Mouse (Mus musculus) stomach, embryonic 15.5 days (tissue): Measurements from ENCODE around the gene Pcsk2. TPM values are rescaled to one million over a fixed set of nuclear protein-coding genes. Genes with fewer than 3 reads are reported as not detected.

Source experiments
- ATAC-seq: fragments of 200-750 bp; cut with Nextera tagmentation; 2 replicates; pipeline ENCODE4 v1.8.0; 2017; ENCODE audit warnings: low read depth, moderate number of reproducible peaks, moderate TSS enrichment; ENCODE audit not compliant: insufficient read depth, low FRiP score
- H3K27ac ChIP-seq: fragments of 300-500 bp; sonication (generic); 2 replicates; pipeline ENCODE4 v1.5.1; 2015; ENCODE audit warnings: mild to moderate bottlenecking, inconsistent platforms
- H3K27me3 ChIP-seq: fragments of 300-500 bp; sonication (generic); replicated peaks from 2 replicates; pipeline ENCODE4 v1.6.1; 2015; ENCODE audit warnings: inconsistent platforms
- H3K36me3 ChIP-seq: fragments of 300-500 bp; sonication (generic); 2 replicates; pipeline ENCODE4 v1.6.1; 2015; ENCODE audit warnings: inconsistent platforms
- H3K4me1 ChIP-seq: fragments of 300-500 bp; sonication (generic); 2 replicates; pipeline ENCODE4 v1.6.1; 2015; ENCODE audit warnings: inconsistent platforms
- H3K4me2 ChIP-seq: fragments of 300-500 bp; sonication (generic); 2 replicates; pipeline ENCODE4 v1.6.1; 2015; ENCODE audit warnings: mild to moderate bottlenecking, inconsistent platforms
- H3K4me3 ChIP-seq: fragments of 300-500 bp; sonication (generic); replicated peaks from 2 replicates; pipeline ENCODE4 v1.5.1; 2015; ENCODE audit warnings: inconsistent platforms
- H3K9ac ChIP-seq: fragments of 300-500 bp; sonication (generic); 2 replicates; pipeline ENCODE4 v1.6.1; 2015; ENCODE audit warnings: inconsistent platforms
- H3K9me3 ChIP-seq: fragments of 300-500 bp; sonication (generic); 2 replicates; pipeline ENCODE4 v1.6.1; 2016; ENCODE audit warnings: inconsistent platforms
- WGBS: fragments of 180-500 bp; shearing (Covaris S2); methylation state at CpG from one replicate; pipeline ENCODE4 v1.1.7; 2015; 5-methylcytosine and 5-hydroxymethylcytosine counted together
- polyA plus RNA-seq: library from polyadenylated mRNA; unstranded; fragments of >200 nt; fragmentation: Nextera tagmentation; extraction: Ambion mirVana; gene quantifications from 2 replicates; pipeline ENCODE4 v1.2.1, GENCODE M21; 2015

The Pcsk2 gene
- polyA plus RNA-seq, 1 experiment from 2014 or later, result 3.1 TPM

DNA sequence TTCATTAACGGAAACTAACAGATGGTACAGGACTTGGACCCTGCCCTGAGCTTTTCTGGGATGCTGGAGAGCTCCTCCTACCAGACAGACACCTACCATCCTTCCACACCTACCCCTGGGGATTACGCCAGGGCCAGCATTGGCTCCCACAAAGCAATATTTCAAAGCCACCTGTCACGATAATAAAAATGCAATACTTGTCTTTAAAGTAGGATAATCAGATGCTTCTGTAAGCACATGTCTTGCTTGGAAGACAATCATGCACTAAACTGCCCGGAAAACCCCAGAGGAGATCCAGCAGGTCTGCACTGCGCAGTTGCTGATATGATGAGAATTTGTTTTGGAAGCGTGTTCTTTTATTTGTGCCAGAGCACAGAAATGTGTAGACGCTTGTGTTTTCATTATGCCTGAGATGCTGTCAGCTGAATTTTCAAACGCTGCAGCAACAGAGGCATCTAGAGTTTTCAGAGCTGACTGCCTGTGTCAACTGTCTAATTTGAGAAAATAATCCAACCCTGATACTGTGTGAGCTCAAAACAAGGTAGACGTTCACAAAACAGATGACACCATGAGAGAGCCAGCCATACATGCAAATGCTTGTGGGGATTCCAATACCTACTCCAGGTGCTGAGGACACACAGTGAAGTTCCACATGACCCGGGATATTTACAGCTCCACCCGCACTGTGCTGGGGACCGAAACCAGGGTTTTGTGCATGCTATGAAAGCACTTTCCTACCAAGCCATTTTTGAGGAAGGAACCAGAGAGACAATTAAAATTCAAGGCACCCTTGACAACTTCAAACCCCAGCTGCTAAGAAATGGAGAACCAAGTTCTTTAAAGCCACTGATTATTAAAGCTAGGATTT lies 305.6 kb downstream of the Pcsk2 start:
- Histone ChIP-seq H3K27me3 (no peaks in the 10 kb centered on the region), H3K4me2 (no peak overlapping the region), H3K36me3 (no peaks in the 10 kb centered on the region), H3K4me3 (no peak overlapping the region), H3K27ac (no peak overlapping the region), H3K9me3 (no peaks in the 10 kb centered on the region), H3K4me1 (peaks cover 7% of the 10 kb centered on the region; the same call in 1 of the 2 replicates), H3K9ac (no peak overlapping the region)
- ATAC-seq, result no peak
- 79% methylated on average over 12 of the region's 12 CpGs for WGBS

GRCm38 (mm10) chr2:143852295-143853275 lies 306.6 kb downstream of the Pcsk2 start:
- Histone ChIP-seq H3K4me3 (no peak overlapping the region), H3K9ac (no peak overlapping the region), H3K27me3 (no peaks in the 10 kb centered on the region), H3K9me3 (no peaks in the 10 kb centered on the region), H3K36me3 (no peaks in the 10 kb centered on the region), H3K27ac (no peak overlapping the region), H3K4me1 (peaks cover 7% of the 10 kb centered on the region; the same call in 1 of the 2 replicates), H3K4me2 (no peak overlapping the region)
- WGBS, result 34% methylated on average over 18 of the region's 18 CpGs
- peak; percentile 28; the same call in 1 of the 2 replicates for ATAC-seq

GRCm38 (mm10) chr2:143853447-143853846 lies 307.5 kb downstream of the Pcsk2 start:
- Histone ChIP-seq H3K27me3 (no peaks in the 10 kb centered on the region), H3K27ac (no peak overlapping the region), H3K36me3 (no peaks in the 10 kb centered on the region), H3K4me3 (no peak overlapping the region), H3K9ac (no peak overlapping the region), H3K9me3 (no peaks in the 10 kb centered on the region), H3K4me2 (no peak overlapping the region), H3K4me1 (peaks cover 7% of the 10 kb centered on the region; the same call in 1 of the 2 replicates)
- 65% methylated on average over 4 of the region's 4 CpGs for WGBS
- peak; percentile 59 for ATAC-seq

- Histone ChIP-seq H3K27ac (no peak overlapping the region), H3K4me1 (0 out of 2 replicates have a peak, but pooled peaks cover 5% of the 10 kb centered on the region), H3K9me3 (no peaks in the 10 kb centered on the region), H3K36me3 (no peaks in the 10 kb centered on the region), H3K9ac (no peak overlapping the region), H3K27me3 (no peaks in the 10 kb centered on the region), H3K4me2 (no peak overlapping the region), H3K4me3 (no peak overlapping the region)
- no peak for ATAC-seq
- 81% methylated on average over 2 of the region's 2 CpGs for WGBS
These were observed 313.2 kb downstream of the Pcsk2 start for GRCm38 (mm10) chr2:143859166-143859565.

DNA sequence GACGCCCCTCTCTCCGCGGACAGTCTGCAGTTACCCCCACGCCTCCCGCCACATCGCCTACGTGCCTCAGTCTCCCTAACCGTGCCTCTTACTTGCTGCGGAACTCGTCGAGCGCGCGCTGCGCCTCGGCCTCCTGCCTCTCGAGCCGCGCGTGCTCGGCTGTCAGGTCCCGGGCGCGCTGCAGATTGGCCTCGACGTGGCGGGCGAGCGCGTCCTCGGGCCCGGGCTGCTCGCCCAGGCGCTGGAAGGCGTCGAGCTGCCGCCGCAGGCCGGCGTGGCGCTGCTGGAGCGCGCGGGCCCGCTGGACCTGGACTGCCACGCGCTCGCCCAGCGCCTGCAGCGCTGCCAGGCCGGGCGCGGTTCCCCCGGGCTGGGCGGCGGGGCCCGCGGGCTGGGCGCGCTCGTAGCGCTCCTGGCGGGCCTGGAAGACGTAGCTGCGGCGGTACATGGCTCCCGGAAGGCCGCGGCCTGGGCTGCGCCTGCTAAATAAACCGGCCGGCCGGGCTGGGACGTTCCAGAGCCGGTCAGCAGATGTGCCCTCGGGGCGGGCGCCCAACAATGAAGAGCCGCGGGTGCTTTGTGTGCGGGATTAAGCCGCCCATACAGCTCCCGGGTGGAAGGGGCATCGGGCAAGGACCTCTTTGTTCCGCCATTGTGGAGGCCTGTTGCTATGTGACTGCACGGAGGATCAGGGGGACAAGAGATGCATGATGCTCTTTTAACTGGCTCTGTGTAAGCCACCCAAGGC lies 316.7 kb downstream of the Pcsk2 start, which contains the start of gene Bfsp1:
Bfsp1 (minus strand) TSS at position 690 of the 748 bp plus-strand sequence.
- Histone ChIP-seq H3K27me3 (no peaks in the 10 kb centered on the region), H3K4me2 (peak within 1 kb of the TSS; percentile 65), H3K9me3 (no peaks in the 10 kb centered on the region), H3K27ac (no peak within 1 kb of the TSS), H3K4me1 (0 out of 2 replicates have a peak, but pooled peaks cover 5% of the 10 kb centered on the region), H3K4me3 (peak within 1 kb of the TSS; percentile 44), H3K36me3 (no peaks in the 10 kb centered on the region), H3K9ac (peak within 1 kb of the TSS; percentile 42)
- peak; percentile 70 for ATAC-seq
- WGBS, result 4% methylated on average over 86 of the region's 86 CpGs

DNA sequence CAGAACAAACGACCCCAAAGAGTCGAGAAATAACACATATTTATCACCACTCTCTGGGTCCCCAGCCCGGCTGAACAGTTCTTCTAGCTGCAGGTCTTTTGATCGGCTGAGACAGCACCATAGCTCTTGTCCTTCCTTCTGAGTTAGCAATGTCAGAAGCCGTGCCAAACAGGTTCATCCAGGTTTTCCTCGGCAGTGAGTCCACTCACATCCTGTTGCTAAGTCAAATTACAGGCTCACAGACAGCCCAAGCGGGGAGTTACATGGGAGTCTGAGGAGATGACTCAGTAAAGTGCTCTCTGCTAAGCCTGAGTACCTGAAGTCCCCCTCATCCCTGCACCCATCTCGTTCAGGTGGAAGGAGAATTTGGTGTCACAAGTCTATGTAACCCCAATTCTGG lies 318.6 kb downstream of the Pcsk2 start:
- 41% methylated on average over 8 of the region's 8 CpGs for WGBS

More for the DNA sequence above, 318.6 kb downstream of the Pcsk2 start:
- H3K27ac ChIP-seq, result no peak overlapping the region
- no peaks in the 10 kb centered on the region for H3K27me3 ChIP-seq
- H3K4me3 ChIP-seq, result no peak overlapping the region
- H3K4me1 ChIP-seq, result 0 out of 2 replicates have a peak, but pooled peaks cover 5% of the 10 kb centered on the region
- no peaks in the 10 kb centered on the region for H3K36me3 ChIP-seq
- H3K9me3 ChIP-seq, result no peaks in the 10 kb centered on the region
- no peak overlapping the region for H3K9ac ChIP-seq
- ATAC-seq, result no peak
- no peak overlapping the region for H3K4me2 ChIP-seq
